Mouse (Mus musculus): ENCODE results near the gene Iqca.

Gene Iqca

DNA sequence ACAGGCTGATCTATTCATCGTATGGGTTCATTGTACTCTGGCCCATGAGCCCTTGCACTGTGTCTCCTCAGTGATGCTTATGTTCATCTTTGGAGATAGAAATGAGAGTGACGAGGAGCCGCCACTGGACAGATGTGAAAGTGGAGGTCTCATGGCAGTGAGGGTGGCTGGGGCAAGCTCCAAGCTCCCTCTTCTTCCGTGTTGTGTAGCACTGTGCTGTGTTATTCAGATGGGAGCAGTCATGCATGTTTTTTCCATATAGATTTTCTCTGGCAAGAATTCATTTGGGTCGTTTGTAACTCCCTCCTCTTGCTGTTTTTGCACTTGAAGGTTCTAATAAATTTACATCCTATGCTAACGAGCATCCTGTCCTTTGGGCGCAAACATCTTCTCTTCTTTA, 21.2 kb downstream of the Iqca start:
- DNase-seq, result no peak

DNA sequence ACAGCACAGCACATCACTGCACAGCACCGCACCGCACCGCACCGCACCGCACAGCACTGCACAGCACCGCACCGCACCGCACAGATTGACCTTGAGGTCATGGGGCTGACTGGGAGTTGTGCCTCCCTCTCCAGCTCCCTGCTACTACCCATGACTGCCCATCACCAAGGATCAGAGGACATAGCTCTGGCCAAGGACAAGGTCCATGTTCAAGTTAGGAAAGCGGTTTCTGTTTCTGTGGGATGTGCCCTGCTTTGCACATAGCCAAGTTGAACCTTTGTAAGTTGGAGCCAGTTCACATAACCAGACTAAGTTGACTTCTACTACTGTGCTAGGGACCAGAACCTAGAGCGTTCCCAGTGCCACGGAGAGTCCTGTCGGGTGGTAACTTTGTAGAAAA, 28.6 kb downstream of the Iqca start:
- no peak for DNase-seq

DNA sequence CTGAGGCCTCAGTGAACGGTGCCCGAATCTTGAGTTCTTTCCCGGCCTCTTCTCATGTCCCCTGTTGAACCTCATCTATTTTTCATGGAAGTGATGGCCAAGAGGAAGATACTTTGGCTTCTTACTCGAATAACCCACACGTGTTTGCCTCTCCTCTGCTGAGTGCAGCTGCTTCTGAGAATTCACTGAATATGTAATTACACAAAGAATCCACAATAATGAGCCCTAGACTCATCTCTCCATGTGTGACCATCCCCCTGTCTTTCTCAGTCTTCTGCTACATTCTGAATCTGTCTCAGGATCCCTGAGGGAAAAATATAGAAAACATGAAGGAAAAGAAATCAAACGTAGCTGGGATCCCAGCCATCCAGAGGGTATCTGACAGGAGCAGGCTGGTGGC, 32.5 kb downstream of the Iqca start:
- DNase-seq, result no peak

DNA sequence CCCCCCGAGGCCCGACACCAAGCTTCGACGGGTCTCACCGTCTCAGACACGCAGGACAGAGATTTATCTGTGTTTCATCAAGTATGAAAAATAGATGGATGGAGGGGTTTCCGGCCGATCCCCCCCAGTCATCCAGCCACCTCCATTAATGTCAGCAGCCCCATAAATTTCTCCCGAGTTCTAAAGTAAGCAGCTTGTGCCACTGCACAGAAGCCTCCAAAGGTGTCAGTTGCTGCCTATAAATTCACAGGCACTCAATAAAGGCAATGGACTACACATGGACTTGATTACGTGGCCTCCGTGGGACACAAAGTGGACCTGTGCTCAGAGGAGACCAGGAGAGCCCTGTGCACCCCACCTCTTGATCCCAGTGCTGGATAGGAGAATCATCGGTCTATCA, 34.0 kb downstream of the Iqca start:
- no peak for DNase-seq

DNA sequence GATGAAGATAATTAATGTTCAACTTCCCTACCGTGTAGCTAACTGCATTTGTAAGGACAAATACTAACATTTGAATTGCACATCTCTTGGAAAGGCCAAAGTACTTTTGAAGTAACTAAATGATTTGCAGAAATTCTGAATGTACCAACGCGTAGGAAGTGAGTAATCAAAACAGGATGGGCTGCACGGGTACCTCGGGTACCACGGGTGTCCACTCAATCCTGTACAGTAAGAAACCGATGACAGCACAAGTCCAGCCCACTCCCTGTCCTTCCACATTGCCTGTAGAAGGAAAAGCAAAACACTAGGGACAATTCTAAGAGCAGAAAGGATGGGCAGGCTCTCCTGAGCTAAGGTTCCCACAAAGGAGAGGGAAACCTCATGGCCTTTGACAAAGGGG, 36.0 kb downstream of the Iqca start:
- DNase-seq, result no peak

DNA sequence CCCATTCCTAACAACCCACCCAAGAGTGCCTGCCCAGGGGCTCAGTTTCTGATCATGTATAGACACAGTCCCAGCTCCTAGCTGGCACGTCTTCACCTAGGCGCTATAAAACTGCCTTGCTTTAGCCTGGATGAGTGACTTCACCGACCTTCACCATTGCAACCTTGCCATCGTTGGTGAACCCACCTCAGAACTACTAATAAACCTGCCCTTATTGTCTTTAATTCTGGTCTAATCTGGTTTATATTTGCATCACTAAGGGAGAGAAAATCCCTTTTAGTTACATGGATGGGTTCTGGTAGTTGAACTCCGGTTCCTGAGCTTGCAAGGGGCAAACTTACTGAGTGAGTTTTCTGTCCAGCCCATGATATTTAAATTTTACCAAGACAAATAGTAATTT, 38.6 kb downstream of the Iqca start:
- DNase-seq, result no peak

DNA sequence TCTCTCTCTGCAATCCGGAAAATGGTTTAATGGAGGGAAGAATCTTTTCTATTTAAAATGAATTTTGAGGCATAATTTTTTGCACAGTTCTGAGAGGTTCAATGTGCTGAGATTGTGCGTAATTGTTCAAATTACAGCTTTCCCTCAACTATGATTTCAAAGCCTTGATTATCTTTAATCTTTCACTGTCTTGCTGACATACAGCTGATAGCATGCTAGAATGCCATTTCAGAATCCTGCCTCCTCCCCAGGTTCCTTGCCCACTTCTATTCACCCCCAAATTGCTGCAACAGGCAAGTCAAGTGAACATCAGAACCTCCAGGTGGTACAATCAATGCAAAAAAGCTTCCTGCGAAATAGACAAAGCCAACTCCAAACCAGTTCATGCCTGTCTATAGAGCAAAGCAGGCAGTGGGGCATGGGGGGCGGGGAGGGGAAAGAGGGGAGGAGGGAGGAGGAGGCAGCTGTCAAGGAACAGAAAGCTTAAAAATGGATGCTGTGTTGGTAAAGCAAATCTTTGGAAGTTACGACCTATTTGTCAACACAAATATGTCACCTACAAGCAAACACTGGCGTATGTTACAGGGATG, 39.5 kb downstream of the Iqca start:
- DNase-seq, result no peak

DNA sequence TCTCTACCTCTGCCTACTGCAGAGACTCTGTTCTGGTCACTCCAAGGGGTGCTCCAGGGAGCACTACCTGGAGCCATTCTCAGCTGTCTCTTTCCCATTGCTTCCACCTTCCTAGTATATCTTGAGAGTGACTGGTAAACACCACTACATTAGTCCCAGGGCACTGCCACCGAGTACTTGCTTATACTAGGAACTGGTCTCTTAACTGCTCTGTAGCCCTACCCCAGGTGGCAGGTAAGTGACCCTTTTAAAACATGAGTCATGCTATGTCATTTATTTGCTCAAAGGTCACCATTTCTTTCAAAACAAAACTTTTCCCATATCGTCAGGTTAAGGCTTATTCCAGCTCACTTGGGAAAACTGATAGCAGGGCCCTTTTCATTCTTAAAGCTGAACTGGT, 40.5 kb downstream of the Iqca start:
- no peak for DNase-seq

DNA sequence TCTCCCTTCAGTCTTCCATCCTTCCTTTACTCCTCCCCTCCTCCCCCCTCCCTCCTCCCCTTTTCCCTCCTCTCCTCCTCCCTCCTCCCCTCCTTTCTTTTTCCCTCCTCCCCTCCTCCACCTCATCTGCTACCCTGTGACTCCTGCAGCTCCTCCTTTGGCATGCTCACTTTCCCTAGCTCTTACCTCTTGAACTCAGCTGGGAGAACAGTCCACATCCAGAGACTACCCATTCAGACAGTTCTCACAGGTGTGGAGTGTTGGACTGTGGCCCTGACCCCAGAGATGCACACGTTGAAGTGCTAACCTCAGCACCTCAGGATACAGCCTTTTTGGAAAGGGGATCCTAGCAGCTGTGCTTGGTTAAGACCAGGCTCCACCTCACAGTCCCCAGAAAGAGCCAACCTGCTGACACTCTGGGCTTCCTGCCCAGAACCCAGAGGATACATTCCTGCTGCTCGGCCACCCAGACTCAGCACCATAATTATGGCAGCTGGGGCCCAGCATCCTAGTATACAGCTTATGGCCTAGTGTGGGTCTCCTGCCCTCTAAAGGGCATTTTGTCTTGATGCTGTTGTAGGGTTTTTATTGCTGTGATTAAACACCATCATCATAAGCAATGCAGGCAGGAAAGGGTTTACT, 41.9 kb downstream of the Iqca start:
- peak; percentile 78 to 87 for DNase-seq

DNA sequence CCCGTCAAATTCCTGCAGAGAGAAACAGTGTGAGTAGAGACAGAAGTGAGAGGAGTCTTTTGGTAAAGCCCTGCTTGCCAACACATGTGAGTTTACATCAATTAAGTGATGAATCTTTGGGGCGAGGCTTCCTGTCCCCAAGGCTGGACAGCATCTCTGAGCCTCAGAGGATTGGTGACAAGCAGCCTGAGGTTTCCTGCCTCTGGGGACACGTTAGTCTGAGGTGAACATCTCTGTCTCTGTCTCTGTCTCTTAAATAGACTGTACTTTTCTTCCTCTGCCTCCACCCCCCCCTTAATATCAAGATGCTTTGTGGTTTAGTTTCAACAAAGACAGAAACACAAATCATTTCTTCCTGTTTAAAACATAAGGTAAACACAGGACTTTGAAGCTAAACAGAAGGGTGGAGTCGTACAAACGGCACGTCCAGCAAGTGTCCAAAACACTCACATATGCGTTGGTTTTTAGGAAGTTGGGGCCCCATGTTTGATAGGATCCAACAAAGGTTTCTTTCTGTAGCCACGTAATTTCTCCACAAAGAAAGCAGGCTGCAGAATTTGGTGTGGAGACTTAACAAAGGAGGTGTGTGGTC, 49.2 kb downstream of the Iqca start:
- DNase-seq, result no peak

DNA sequence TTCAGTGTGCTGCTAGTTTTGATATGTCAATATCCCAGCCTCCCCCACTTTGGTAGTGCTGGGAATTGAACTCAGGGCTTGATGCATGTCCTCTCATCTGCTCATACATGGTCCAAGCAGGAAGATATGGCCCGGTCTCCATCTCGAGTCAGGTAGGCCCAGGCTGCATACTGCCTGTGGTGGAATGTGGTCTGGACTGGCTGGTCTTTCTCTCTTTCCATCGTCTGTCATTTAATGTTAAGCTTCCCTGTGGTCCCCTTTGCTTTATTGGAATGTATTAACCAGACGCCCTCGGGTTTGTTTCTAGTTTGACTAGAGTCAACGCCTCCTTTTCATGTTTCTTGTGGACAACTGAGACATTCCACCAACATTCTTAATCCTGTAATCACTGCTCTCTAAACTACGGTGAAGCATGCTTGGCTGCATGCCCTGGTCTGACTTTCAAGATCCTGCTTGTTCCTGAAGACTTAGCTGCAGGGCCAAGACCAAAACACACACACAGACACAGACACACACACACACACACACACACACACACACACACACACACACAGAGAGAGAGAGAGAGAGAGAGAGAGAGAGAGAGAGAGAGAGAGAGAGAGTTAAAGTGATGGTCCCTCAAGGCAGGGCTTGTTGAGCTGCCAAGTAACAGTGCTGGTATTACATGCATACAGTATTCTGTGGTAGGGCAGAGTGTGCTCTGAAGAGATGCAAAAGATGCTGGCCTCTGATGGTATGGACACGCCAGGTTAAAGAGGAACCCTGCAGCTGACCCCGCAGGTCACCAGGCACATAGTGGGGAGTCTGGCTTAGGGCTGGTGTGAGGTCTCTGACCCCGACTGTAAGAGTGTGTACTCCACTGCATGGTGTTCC, 52.6 kb downstream of the Iqca start:
- no peak for DNase-seq

DNA sequence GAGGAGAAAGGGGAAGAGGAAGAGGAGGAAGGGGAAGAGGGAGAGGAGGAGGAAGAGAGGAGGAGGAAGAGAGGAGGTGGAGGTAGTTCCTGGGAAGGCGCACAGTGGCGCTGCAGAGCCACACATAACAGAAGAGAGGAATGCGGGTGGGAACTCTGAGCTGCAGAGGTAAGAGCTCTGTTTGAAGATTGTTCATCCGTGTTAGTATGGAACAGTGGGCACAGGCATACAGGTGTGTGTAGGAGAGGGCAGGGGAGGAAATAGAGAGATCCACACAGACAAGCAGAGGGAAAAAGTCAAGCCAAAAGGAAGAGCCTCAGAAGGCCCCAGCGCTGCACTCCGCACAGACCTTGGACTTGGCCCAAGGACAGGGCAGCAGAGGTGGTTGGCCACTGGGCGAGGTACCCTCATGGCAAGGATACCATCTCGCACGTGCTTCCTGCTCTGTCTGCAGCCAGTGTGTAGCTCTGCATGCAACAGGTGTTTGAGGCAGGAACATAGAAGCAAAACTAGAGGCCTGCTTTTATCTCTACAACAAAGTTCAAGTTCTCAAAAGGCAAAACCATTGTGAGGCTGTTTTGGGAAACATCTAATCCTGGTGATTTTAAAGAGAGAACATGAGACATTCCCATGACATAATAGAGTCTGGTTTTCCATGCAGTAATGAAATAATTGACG, 60.2 kb downstream of the Iqca start:
- no peak for DNase-seq

DNA sequence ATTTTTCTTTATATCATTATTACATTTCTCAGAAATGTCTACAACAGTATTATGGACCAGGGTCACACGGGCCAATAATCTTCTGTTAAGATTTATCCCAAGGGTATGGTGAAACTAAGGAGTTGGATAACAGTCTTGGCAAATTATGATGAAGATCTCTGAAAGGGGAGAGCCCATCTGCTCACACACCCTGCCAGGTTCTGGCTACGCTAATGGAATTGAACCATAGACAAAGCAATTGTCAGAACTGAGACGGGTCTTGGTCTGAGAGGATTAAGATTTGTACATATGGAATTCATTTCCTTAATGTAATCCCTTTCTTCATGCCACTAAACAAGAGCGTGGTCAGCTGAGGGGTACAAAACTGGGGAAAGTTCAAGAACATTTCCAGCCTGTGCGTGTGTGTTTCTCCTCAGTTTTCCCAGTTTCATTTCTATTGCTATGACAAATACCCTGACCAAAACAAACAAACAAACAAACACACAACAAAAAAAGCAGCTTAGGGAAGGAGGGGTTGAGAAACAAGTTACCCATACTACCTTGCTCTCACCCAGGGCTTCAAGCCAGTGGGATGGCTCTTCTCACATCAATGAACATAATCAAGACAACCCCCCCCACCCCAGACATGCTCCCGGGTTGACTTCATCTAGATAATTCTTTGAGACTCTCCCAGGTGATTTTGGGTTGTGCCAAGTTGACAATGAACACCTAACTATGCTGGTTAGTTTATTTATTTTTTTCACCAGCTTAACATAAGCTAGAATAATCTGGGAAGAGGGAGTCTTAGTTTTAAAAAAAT, 64.8 kb downstream of the Iqca start:
- peak; percentile 78 to 85 for DNase-seq

DNA sequence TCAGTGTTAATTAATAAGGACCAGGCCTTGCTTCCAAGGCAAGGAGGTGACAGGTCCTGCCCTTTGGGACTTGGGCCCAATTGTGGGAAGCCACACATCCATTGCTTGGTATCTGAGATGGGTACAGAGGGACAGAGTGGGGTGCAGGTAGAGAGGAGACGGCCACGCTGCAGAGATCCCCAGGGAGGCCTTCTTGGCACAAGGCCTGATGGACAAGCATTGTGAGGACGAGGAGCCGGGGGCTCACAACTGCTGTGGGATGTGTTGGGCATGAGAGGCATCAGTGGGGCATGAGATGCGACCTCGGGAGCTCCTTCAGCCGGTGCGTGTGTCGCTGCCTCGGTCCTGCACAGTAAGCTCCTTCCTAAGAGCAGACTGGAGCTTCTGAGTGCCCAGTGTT, 66.7 kb downstream of the Iqca start:
- DNase-seq, result peak; percentile 71 to 72

DNA sequence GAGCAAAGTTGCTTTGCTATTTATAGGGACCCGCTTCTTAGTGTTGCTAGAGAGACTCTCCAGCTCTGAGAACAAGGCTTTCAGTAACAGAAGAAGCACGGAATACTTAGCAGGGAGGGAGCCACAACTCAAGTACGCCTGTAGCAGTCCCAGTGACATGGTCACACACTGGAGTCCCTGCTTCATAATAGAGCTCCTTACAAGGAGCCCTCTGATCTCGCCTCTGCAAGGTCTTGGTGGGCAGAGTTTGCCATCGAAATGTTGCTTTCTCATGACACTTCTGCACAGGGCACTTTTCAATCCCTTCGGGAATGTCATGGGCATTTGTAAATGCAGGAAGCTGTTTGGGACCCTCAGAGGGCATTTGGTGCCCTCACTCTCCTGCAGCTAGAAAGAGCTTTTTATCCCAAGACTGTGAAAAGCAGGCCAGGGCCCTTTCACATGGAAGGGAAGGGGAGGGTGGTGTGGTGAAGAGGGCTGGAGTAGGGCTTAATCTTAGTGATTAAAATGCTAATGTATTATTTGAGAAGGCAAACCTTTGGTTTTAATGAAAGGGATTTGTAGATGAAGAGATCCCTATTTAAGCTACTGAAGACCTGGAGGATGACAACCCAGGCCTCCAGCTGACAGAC, 67.6 kb downstream of the Iqca start:
- DNase-seq, result no peak

DNA sequence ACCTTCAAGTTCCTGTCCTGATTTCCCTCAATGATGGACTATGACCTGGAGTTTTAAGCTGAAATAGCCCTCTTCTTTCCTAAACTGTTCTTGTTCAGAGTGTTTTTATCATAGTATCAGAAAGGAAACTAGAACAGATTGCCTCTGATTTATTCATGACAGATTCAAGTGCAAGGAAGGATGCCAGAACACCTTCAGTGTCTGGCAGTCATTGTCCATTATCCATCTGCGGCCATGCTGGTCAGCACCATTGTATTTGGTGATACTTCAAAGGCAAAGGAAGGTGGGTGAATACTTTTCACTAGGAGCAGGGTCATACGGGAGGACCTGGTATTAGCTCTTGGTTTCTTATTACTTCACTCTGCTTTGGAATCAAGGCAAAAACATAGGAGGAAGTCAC, 76.9 kb downstream of the Iqca start:
- peak; percentile 78 to 79 for DNase-seq

DNA sequence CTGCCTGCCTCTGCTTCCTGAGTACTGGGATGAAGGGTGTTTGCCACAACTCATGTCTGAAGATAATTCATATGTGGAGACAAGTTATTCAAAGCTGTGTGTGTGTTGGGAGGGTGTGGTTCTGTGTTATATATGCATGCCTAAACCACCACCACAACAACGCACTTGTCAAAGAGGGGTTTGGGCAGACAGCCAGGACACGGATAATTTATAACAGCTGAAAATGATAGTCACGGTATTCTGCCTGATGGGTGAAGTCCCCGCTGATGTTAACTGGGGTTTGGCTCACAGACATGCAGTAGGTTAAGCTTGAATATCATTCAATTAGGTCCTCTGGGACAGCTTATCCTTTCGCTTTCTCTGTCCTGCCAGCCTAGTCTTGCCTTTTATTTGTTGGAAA, 78.4 kb downstream of the Iqca start:
- DNase-seq, result peak in 1 of 2 experiments; percentile 29

DNA sequence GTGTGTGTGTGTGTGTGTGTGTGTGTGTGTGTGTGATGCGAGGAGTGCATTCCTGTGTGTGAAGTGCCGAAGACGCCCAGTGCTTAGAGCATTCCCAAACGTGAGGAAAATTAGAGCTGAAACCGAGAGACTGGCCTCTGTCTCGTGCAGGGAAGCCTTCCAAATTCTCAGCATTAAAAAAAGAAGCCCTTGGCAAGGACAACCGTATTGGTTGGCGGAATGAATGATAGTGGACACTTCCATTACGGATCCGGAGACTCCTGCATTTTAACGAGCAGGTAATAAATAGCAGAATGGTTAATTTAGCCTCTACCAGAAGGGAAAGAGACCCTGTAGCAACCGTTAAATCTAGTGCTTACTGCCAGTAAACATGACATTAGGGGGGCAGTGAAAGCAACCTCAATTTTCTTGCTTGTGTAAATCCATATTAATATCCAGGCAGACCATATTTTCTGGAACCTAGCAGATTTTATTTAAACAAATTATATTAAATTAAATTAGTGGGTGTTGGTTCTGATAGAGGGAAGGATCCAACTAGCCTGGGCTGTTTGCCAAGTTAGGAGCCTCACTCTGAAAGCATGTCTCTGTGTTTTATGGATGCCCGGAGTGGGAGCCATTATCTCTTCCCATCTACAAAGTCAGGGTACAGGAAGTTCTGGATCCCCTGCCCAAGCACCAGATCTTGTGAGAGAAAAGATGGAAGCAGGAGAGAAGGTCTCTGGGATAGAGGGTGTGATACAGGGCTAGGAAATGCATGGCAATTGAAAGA, 81.2 kb downstream of the Iqca start:
- peak; percentile 67 to 80 for DNase-seq

DNA sequence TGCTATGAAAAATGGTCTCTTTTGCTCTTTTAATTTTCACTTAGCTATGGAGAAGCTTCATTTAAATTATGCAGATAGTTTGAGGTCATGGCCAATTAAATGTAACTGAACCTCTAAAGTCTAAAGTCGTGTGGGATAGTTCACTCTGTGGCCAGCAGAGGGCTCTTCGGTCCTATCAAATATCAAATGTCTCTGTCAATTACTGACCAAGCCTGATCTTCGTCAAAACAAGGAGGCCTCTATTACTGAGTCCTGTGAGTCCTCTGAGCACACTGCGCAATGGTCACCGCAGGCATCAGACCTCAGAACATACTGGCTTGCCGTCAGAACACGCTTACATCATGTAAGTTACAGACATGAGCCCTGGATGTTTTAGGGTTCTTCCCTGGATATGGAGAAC, 92.6 kb downstream of the Iqca start:
- peak; percentile 79 to 80 for DNase-seq

DNA sequence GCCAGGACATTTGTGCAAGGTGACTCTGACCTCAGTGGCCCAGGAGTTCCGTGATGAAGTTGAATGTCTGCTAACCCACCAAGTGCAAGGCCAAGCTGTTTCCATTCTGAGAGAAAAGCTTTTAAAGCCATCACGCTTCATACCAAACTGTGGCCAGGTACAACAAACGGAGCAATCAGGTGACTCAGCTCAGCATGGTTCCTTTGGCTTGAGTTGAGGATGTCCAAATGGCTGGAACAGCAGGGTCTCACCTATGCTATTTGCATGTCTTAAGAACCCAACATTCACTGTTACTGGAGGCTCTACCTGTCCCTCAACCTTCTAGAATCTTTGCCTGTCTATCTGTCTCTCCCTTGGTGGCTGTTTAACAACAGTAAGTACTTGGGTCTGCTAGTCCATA, 93.1 kb downstream of the Iqca start:
- no peak for DNase-seq

DNA sequence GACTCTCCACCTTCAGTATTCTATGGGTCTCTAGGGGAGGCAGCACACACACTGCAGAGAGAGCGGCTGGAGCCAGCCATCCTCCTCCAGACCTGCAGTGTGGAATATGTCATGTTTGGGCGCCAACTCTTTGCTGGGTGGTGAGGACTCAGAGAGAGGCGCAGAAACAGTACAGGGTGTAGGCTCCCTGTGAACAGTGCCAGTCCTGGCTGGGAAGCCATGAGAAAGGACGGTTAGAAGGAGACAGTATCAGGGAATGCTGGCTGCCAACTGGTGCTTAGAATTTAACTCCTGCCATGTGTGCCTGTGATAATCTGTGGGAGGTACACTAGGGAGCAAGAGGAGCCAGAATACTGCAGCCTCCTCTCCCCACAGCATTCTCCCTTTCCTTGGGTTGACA, 98.2 kb downstream of the Iqca start:
- no peak for DNase-seq

All from cerebellum, postnatal 10 days (tissue).